ENCODE assay signal across 14 mouse cellular contexts in genomic region chr16:32873366-32873765, GRCm38 (mm10).
"Had no signal": no experiment of that assay in that cellular context is flagged by ENCODE, and none has a peak within 500 bp of the region (broad histone marks: within the 10 kb centered on the region; RNA-seq: fewer than 3 reads in every experiment).

No protein-coding gene starts in this region.

- H3K4me3 ChIP-seq: limb, embryonic 15.5 days; liver, embryonic 12.5 days; lung, embryonic 15.5 days; megakaryocyte, embryonic 14.5 days; midbrain, embryonic 15.5 days; neural tube, embryonic 12.5 days had no signal

- H3K27ac ChIP-seq: hindbrain, postnatal 0 days; limb, embryonic 15.5 days; liver, embryonic 12.5 days; lung, embryonic 15.5 days; macrophage; midbrain, embryonic 15.5 days; neural tube, embryonic 12.5 days; stomach, postnatal 0 days had no signal

- H3K9ac ChIP-seq: limb, embryonic 15.5 days; liver, embryonic 12.5 days; lung, embryonic 15.5 days; midbrain, embryonic 15.5 days; neural tube, embryonic 12.5 days had no signal

- H3K4me2 ChIP-seq: limb, embryonic 15.5 days; liver, embryonic 12.5 days; lung, embryonic 15.5 days; midbrain, embryonic 11.5 days; midbrain, embryonic 15.5 days; neural tube, embryonic 12.5 days had no signal

- H3K36me3 ChIP-seq: limb, embryonic 15.5 days; liver, embryonic 12.5 days; lung, embryonic 15.5 days; midbrain, embryonic 15.5 days; neural tube, embryonic 12.5 days had no signal

- H3K4me1 ChIP-seq: neural tube, embryonic 12.5 days had no signal

- H3K9me3 ChIP-seq: limb, embryonic 15.5 days; liver, embryonic 12.5 days; lung, embryonic 15.5 days; megakaryocyte, embryonic 14.5 days; midbrain, embryonic 15.5 days; neural tube, embryonic 12.5 days had no signal

- DNase-seq: layer of hippocampus, adult 9-11 months; layer of hippocampus, postnatal 36 days; lung, postnatal 14 days; right cerebral cortex, postnatal 14 days had no signal

- ATAC-seq: hindbrain, postnatal 0 days; liver, embryonic 12.5 days; midbrain, embryonic 15.5 days had no signal

- H3K27me3 ChIP-seq: limb, embryonic 15.5 days; lung, embryonic 15.5 days; megakaryocyte, embryonic 14.5 days; midbrain, embryonic 15.5 days; neural tube, embryonic 12.5 days had no signal
